Mouse (Mus musculus) CH12.LX (cell line): ENCODE measurements at regions not wholly inside any gene's neighbourhood (a gene's known extent, or its start where the extent isn't known, plus 50 kb on each side); places are given as distances from the start of the nearest gene placed in this dataset.

Experiments
- CTCF ChIP-seq, 2 experiments: IDR thresholded peaks in 1 of 2; conservative IDR thresholded peaks in 1 of 2; 2 replicates each; pipeline ENCODE4 v1.5.1; 2011 to 2012; ENCODE audit warnings: low read depth in 2 of 2, low read length in 2 of 2, improper control_type of control experiment in 1 of 2, inconsistent platforms in 1 of 2, mild to moderate bottlenecking in 1 of 2, moderate library complexity in 1 of 2
- ELF1 ChIP-seq: IDR thresholded peaks from 2 replicates; pipeline ENCODE4 v1.6.1; 2014; ENCODE audit warnings: low read depth, mild to moderate bottlenecking, inconsistent platforms, low read length, improper control_type of control experiment
- GABPA ChIP-seq: IDR thresholded peaks from 2 replicates; pipeline ENCODE4 v1.6.1; 2012; ENCODE audit warnings: low read depth, low read length, improper control_type of control experiment, inconsistent platforms; ENCODE audit not compliant: insufficient replicate concordance
- KAT2A ChIP-seq: IDR thresholded peaks from 2 replicates; pipeline ENCODE4 v1.6.1; 2012; ENCODE audit warnings: low read length, improper control_type of control experiment, inconsistent platforms; ENCODE audit not compliant: insufficient replicate concordance
- NRF1 ChIP-seq: IDR thresholded peaks from 2 replicates; pipeline ENCODE4 v1.6.1; 2014; ENCODE audit warnings: low read depth, mild to moderate bottlenecking, inconsistent platforms, low read length, improper control_type of control experiment, moderate library complexity
- POLR2A ChIP-seq: IDR thresholded peaks from 2 replicates; pipeline ENCODE4 v1.6.1; 2011; ENCODE audit warnings: low read depth, mild to moderate bottlenecking, improper control_type of control experiment, low read length
- SIN3A ChIP-seq: IDR thresholded peaks from 2 replicates; pipeline ENCODE4 v1.6.1; 2012; ENCODE audit warnings: low read length, improper control_type of control experiment, inconsistent platforms
- UBTF ChIP-seq: IDR thresholded peaks from 2 replicates; pipeline ENCODE4 v1.6.1; 2012; ENCODE audit warnings: low read depth, mild to moderate bottlenecking, inconsistent platforms, low read length, improper control_type of control experiment, moderate library complexity
- ZNF384 ChIP-seq: IDR thresholded peaks from 2 replicates; pipeline ENCODE4 v1.6.1; 2012; ENCODE audit warnings: low read depth, low read length, improper control_type of control experiment, inconsistent platforms

- TF ChIP-seq POLR2A (no peak), NRF1 (no peak), ELF1 (no peak), SIN3A (no peak), GABPA (no peak), CTCF (conservative IDR thresholded peaks at IDR 0.05 in 1 of 2, IDR thresholded peaks at IDR 0.05 in 1 of 2; ENCODE audit: low read depth in 2 of 2, low read length in 2 of 2) (no peak), ZNF384 (no peak), KAT2A (no peak), UBTF (no peak)
Measured at GRCm38 (mm10) chr15:88370366-88370765, 229.7 kb upstream of the Zdhhc25 start.
